Mouse (Mus musculus): ENCODE measurements around the gene Ugt2b5.
"Not testable (repeated sequence)": the region's sequence is repeated elsewhere in the genome, so short reads cannot be mapped to it uniquely, and the experiment has no call there.

Gene Ugt2b5

DNA sequence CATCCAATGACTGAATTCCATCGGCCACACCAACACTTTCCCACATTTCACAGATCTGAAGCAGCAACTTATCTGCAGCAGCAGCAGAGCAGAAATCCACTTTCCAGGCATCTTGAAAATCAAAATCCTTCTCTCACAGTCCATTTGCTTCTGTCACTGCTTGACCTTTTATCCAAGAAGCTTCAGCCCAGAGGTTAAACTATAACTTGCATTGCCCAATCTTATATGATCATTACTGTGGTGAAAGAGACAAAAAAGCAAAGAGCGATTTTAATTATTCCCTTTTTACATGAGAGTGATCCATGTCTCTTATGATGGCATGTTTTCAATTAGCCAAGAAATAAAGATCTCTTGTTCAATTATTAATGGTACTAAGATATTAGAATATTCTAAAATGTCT lies at the start of gene Ugt2b5:
TSS of gene Ugt2b5 (minus strand) at position 123 of the 400 bp plus-strand sequence.
- DNase-seq (ENCODE audit: low read depth): not testable (repeated sequence)

DNA sequence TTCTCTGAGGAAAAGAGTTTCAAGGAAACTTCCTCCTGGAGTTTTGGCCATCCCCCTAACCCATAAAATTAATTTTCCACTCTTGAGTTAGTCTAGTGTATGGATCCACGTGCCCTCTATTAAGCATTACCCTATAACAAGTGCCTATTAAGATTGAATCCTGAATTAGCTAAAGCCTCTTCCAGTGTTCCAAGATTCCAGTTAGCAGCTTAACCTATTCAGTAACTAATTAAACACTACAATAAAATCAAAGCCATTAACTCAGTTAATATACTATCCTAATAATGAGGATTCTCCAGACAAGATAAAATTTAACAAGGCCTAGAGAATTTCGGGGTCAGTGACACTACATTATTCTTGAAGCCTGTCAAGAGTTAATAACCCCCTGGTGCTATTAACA lies 35.7 kb upstream of the Ugt2b5 start:
- not testable (repeated sequence) for DNase-seq (ENCODE audit: low read depth)

DNA sequence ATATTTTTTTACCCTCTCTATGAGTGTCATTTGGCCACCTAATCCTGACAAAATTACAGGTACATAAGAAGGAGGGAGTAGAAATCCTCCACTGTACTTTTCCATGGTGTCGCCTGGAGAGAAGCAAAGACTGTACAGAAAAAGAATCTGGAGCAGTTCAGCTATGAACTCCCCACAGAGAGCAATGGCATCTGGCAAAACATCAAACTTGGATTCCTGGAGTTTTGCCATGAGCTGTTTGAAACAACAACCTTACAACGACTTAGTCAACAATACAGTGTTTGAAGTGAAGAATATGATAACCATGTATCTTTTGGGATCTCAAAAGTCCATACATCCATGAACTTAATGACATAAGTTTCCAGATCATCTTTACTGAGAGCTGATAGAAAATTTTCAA lies 34.6 kb upstream of the Ugt2b5 start:
- DNase-seq (ENCODE audit: low read depth): no peak

DNA sequence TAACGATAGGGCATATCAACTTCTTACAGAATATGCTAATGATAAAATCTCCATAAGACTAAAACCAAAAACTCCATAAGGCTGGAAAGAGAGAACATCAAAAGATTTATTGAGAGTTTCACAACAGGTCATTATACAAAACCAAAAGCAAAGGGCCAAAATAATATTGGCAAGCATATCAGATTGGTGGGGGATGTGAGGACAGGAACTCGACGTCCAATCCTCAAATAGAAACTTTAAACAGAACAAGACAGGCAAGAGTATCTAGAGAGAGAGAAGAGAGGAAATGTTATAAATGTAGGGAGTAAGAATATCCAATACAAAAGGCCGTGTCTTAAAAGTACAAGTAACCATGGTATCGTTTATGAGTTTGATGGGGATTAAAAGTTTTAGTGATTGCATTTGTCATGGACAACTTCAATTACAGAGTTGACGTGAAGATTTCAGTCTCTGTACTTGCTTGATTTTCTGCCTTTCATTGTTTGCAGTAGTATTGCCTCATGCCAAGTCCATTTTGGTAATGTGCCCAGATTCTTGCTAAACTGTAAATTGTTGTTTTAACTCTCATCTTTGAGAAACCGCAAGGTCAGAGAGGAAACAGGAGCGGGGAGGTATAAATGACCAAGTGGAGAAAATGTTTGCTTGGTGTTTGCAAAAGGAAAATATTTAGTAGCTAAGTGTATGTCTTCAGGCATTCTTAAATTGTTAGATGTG lies 7.8 kb upstream of the Ugt2b5 start:
- peak; percentile 1 for DNase-seq (ENCODE audit: low read depth)

- peak; percentile 44 for DNase-seq (ENCODE audit: low read depth)
Measured at GRCm38 (mm10) chr5:87142865-87143456, 2.8 kb upstream of the Ugt2b5 start.

DNA sequence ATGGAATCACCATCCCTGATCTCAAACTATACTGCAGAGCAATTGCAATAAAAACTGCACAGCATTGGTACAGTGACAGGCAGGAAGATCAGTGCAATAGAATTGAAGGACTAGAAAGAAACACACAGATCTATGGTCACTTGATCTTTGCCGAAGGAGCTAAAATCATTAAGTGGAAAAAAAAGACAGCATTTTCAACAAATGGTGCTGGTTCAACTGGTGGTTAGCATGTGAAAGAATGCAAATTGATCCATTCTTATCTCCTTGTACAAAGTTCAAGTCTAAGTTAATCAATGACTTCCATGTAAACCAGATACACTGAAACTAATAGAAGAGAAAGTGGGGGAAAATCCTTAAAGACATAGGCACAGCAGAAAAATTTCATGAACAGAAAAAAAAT lies 36.4 kb downstream of the Ugt2b5 start:
- not testable (repeated sequence) for DNase-seq (ENCODE audit: low read depth)

- DNase-seq (ENCODE audit: low read depth): no peak
Measured at GRCm38 (mm10) chr5:87092346-87093027, 47.6 kb downstream of the Ugt2b5 start, which contains the start of gene Ugt2b36. Ugt2b36 (minus strand) TSS chr5:87092555.

- DNase-seq (ENCODE audit: low read depth): no peak
Measured at GRCm38 (mm10) chr5:87091111-87091510, 49.0 kb downstream of the Ugt2b5 start.

DNA sequence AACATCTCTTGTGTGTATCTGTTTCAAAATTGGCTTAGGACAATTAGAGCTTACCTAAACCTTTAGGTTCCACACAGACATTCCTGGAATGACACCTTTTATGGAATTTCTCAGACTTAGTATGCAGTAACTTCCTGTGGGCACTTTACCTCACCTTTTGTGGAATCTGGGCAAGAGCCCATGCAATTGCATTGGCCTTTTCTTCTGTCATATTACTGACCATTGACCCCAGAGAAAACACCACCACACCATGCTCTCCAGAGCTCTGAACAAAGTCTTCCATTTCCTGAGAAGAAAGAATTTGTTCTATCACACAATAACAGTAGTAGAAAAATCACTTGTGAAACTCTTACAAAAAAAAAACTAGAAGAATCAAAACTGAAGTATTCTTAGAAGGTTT lies 50.9 kb downstream of the Ugt2b5 start:
- no peak for DNase-seq (ENCODE audit: low read depth)

- no peak for DNase-seq (ENCODE audit: low read depth)
Measured at GRCm38 (mm10) chr5:87086269-87086668, 53.8 kb downstream of the Ugt2b5 start.
